Comparison of ENCODE assay signal across 18 mouse cellular contexts in genomic region chr11:88840724-88841350, GRCm38 (mm10). TPM values are rescaled to one million over a fixed set of nuclear protein-coding genes. Genes with fewer than 3 reads are reported as not detected.
DNase-seq lines count a peak whose midpoint lies in the region; ATAC-seq and TF ChIP-seq lines count a peak whose summit lies in the region.
"Had no signal": no experiment of that assay in that cellular context is flagged by ENCODE, and none has a peak within 500 bp of the region (broad histone marks: within the 10 kb centered on the region; RNA-seq: fewer than 3 reads in every experiment).

No protein-coding gene starts in this region.

- no peak overlapping the region for H3K27ac ChIP-seq in forebrain, embryonic 13.5 days
- no peak overlapping the region for H3K27ac ChIP-seq in forebrain, postnatal 0 days (ENCODE audit: low read depth, low read length)
- peak overlapping the region; percentile 87 to 98 for H3K27ac ChIP-seq in heart, embryonic 14.5 days (replicated peaks in 1 of 2; ENCODE audit: control insufficient read depth in 1 of 2, insufficient read depth in 1 of 2, low read depth in 2 of 2, low read length in 2 of 2)
- H3K27ac ChIP-seq: forebrain, embryonic 15.5 days; hindbrain, embryonic 14.5 days; kidney, postnatal 0 days; stomach, postnatal 0 days had no signal

- no peak for ATAC-seq in forebrain, embryonic 13.5 days
- ATAC-seq in forebrain, postnatal 0 days = no peak
- ATAC-seq in heart, embryonic 14.5 days (ENCODE audit: insufficient number of reproducible peaks, insufficient read depth, low FRiP score, low read depth) = peak; percentile 3; the same call in 1 of the 2 replicates
- no peak for ATAC-seq in megakaryocyte-erythroid progenitor cell, adult 5-6 weeks (replicated peaks; ENCODE audit: low FRiP score, low TSS enrichment, poor library complexity, severe bottlenecking)
- ATAC-seq: forebrain, embryonic 15.5 days had no signal

- peak overlapping the region; percentile 21; the same call in 1 of the 2 replicates for H3K9ac ChIP-seq in forebrain, embryonic 13.5 days
- H3K9ac ChIP-seq in forebrain, postnatal 0 days = no peak overlapping the region
- H3K9ac ChIP-seq in heart, embryonic 14.5 days (ENCODE audit: low read length) = peak overlapping the region; percentile 68
- H3K9ac ChIP-seq: forebrain, embryonic 15.5 days; hindbrain, embryonic 14.5 days had no signal

- no peak overlapping the region for H3K4me3 ChIP-seq in forebrain, embryonic 13.5 days
- no peak overlapping the region for H3K4me3 ChIP-seq in forebrain, postnatal 0 days (ENCODE audit: low read depth, low read length)
- peak overlapping the region; percentile 0 to 27; a peak in 2 of 4 replicates for H3K4me3 ChIP-seq in heart, embryonic 14.5 days (ENCODE audit: control insufficient read depth in 1 of 2, insufficient read depth in 1 of 2, low read depth in 1 of 2, low read length in 2 of 2)
- H3K4me3 ChIP-seq: forebrain, embryonic 15.5 days had no signal

- DNase-seq in forebrain, postnatal 0 days = no peak
- no peak for DNase-seq in heart, adult 18-20 months
- peak; percentile 69 for DNase-seq in kidney, adult 9 months
- DNase-seq in kidney, postnatal 4 days = no peak
- DNase-seq in brain, adult 2 months (ENCODE audit: low read depth, low spot score) = peak; percentile 65
- DNase-seq: cerebellum, adult 8-10 months; layer of hippocampus, adult 9-11 months; lung, postnatal 36 days; thymus, postnatal 14 days had no signal

- H3K36me3 ChIP-seq in forebrain, embryonic 13.5 days (ENCODE audit: poor library complexity, severe bottlenecking) = peaks cover 75% of the 10 kb centered on the region
- H3K36me3 ChIP-seq in forebrain, postnatal 0 days (ENCODE audit: insufficient read depth) = peaks cover 57% of the 10 kb centered on the region
- H3K36me3 ChIP-seq in heart, embryonic 14.5 days (ENCODE audit: control insufficient read depth, insufficient read depth, low read length) = peaks cover 72% of the 10 kb centered on the region

- no peaks in the 10 kb centered on the region for H3K9me3 ChIP-seq in forebrain, embryonic 13.5 days (replicated peaks)
- H3K9me3 ChIP-seq in forebrain, postnatal 0 days (ENCODE audit: low read length) = no peaks in the 10 kb centered on the region
- H3K9me3 ChIP-seq in heart, embryonic 14.5 days (ENCODE audit: control insufficient read depth, low read length) = no peaks in the 10 kb centered on the region
- H3K9me3 ChIP-seq: forebrain, embryonic 15.5 days had no signal

- H3K4me2 ChIP-seq in forebrain, embryonic 13.5 days = no peak overlapping the region
- H3K4me2 ChIP-seq in forebrain, postnatal 0 days (ENCODE audit: low read depth) = no peak overlapping the region
- H3K4me2 ChIP-seq in heart, embryonic 14.5 days (ENCODE audit: low read length) = peak overlapping the region; percentile 63
- H3K4me2 ChIP-seq: forebrain, embryonic 15.5 days; hindbrain, embryonic 14.5 days; midbrain, embryonic 11.5 days had no signal

- H3K4me1 ChIP-seq in forebrain, embryonic 13.5 days = 0 out of 2 replicates have a peak, but pooled peaks cover 5% of the 10 kb centered on the region
- H3K4me1 ChIP-seq in forebrain, postnatal 0 days (ENCODE audit: insufficient read depth) = no peaks in the 10 kb centered on the region
- H3K4me1 ChIP-seq in heart, embryonic 14.5 days (ENCODE audit: control insufficient read depth in 2 of 2, insufficient read depth in 2 of 2, low read length in 2 of 2) = peaks cover 23 to 47% of the 10 kb centered on the region in 2 experiments

- H3K27me3 ChIP-seq in forebrain, embryonic 13.5 days = no peaks in the 10 kb centered on the region
- no peaks in the 10 kb centered on the region for H3K27me3 ChIP-seq in forebrain, postnatal 0 days (ENCODE audit: insufficient read depth, low read length)
- no peaks in the 10 kb centered on the region for H3K27me3 ChIP-seq in heart, embryonic 14.5 days (ENCODE audit: control insufficient read depth, insufficient read depth, low read length)
- H3K27me3 ChIP-seq: CH12.LX; forebrain, embryonic 15.5 days had no signal

- WGBS in forebrain, embryonic 13.5 days = 87% methylated on average over 10 of the region's 10 CpGs
- WGBS in forebrain, postnatal 0 days = 84% methylated on average over 10 of the region's 10 CpGs
- WGBS in heart, embryonic 14.5 days = 44% methylated on average over 10 of the region's 10 CpGs

- no peak for TF ChIP-seq CTCF in forebrain, postnatal 0 days (IDR thresholded peaks at IDR 0.05; ENCODE audit: low read depth)

RNA-seq across cellular contexts. Expression of gene Akap1, which starts 23.5 kb away (rescaled TPM):
- 21.8 and 26.4 TPM in 2 replicates for polyA plus RNA-seq in forebrain, embryonic 13.5 days (2015; fragmentation: Nextera tagmentation; extraction: Ambion mirVana)
- 53.2 and 60.7 TPM in 2 replicates for total RNA-seq in forebrain, postnatal 0 days (2014; rRNA removed)
- polyA plus RNA-seq in forebrain, postnatal 0 days (2015; fragmentation: Nextera tagmentation; extraction: Ambion mirVana) = 24.5 and 28.6 TPM in 2 replicates
- 40.5 and 42.0 TPM in 2 replicates for polyA plus RNA-seq in heart, embryonic 14.5 days (2014; fragmentation: Nextera tagmentation; extraction: Ambion mirVana)
- 100 to 1,000 TPM; 147 to 157 TPM for total RNA-seq in heart, adult 18-20 months (2021)
- total RNA-seq in megakaryocyte-erythroid progenitor cell, adult 5-6 weeks (2014; fragmentation: Nextera tagmentation) = 23.5 and 24.4 TPM in 2 replicates
- total RNA-seq in megakaryocyte-erythroid progenitor cell, adult 5-6 weeks (2017) = 36.7 and 37.4 TPM in 2 replicates

Comparison
In these comparisons a context has a peak if more than half of its experiments do, and no peak if none do; other contexts are left out.
1. DNase-seq: peak in kidney, adult 9 months (single experiment) and brain, adult 2 months (single experiment); none in forebrain, postnatal 0 days (single experiment), heart, adult 18-20 months (0 of 2) and kidney, postnatal 4 days (0 of 2).
2. H3K27ac ChIP-seq: peak in heart, embryonic 14.5 days (2 of 2); none in forebrain, embryonic 13.5 days (single experiment) and forebrain, postnatal 0 days (single experiment).
3. H3K4me3 ChIP-seq: peak in heart, embryonic 14.5 days (2 of 2); none in forebrain, embryonic 13.5 days (single experiment) and forebrain, postnatal 0 days (single experiment).